Mouse (Mus musculus): ENCODE data around the gene Mical3. TPM values are rescaled to one million over a fixed set of nuclear protein-coding genes. Genes with fewer than 3 reads are reported as not detected.

The Mical3 gene
- 10 to 100 TPM; 65.2 to 82.4 TPM for total RNA-seq (2021)
- long read RNA-seq, experiment 1, full-length matches to known transcripts = 1 of 20 reads
- long read RNA-seq, experiment 1, partial matches to known transcripts = 4 of 20 reads
- long read RNA-seq, experiment 1, other reads (novel, unspliced or antisense) = 15 of 20 reads
- long read RNA-seq, experiment 2, partial matches to known transcripts = 4 of 18 reads
- long read RNA-seq, experiment 2, other reads (novel, unspliced or antisense) = 14 of 18 reads

- DNase-seq = no peak
These were observed at the start of gene Mical3 for GRCm38 (mm10) chr6:121130773-121131172. Gene Mical3 (minus strand): TSS chr6:121130999.

GRCm38 (mm10) chr6:121179846-121180245 lies 49.0 kb upstream of the Mical3 start:
- no peak for DNase-seq

GRCm38 (mm10) chr6:121178700-121179358 lies 48.0 kb upstream of the Mical3 start:
- DNase-seq = no peak

GRCm38 (mm10) chr6:121177118-121177708 lies 46.4 kb upstream of the Mical3 start:
- DNase-seq = no peak

- DNase-seq = no peak
These were observed 45.9 kb upstream of the Mical3 start for GRCm38 (mm10) chr6:121176731-121177098.

- DNase-seq = no peak
These were observed 45.4 kb upstream of the Mical3 start for GRCm38 (mm10) chr6:121176011-121176730.

GRCm38 (mm10) chr6:121174761-121175160 lies 44.0 kb upstream of the Mical3 start:
- no peak for DNase-seq

- no peak for DNase-seq
These were observed 42.7 kb upstream of the Mical3 start for GRCm38 (mm10) chr6:121173471-121173870.

GRCm38 (mm10) chr6:121171102-121171501 lies 40.3 kb upstream of the Mical3 start:
- no peak for DNase-seq

GRCm38 (mm10) chr6:121167381-121167975 lies 36.7 kb upstream of the Mical3 start:
- no peak for DNase-seq

GRCm38 (mm10) chr6:121166098-121166552 lies 35.3 kb upstream of the Mical3 start:
- no peak for DNase-seq

- no peak for DNase-seq
These were observed 31.8 kb upstream of the Mical3 start for GRCm38 (mm10) chr6:121162616-121163015.

- DNase-seq = no peak
These were observed 29.3 kb upstream of the Mical3 start for GRCm38 (mm10) chr6:121160126-121160525.

- no peak for DNase-seq
These were observed 28.8 kb upstream of the Mical3 start for GRCm38 (mm10) chr6:121159616-121160015.

GRCm38 (mm10) chr6:121156030-121156429 lies 25.2 kb upstream of the Mical3 start:
- DNase-seq = peak; percentile 27

GRCm38 (mm10) chr6:121154451-121155300 lies 23.9 kb upstream of the Mical3 start:
- DNase-seq = no peak

GRCm38 (mm10) chr6:121153177-121153576 lies 22.4 kb upstream of the Mical3 start:
- no peak for DNase-seq

GRCm38 (mm10) chr6:121151732-121152131 lies 20.9 kb upstream of the Mical3 start:
- peak; percentile 64 for DNase-seq

GRCm38 (mm10) chr6:121150126-121150525 lies 19.3 kb upstream of the Mical3 start:
- no peak for DNase-seq

GRCm38 (mm10) chr6:121149420-121149819 lies 18.6 kb upstream of the Mical3 start:
- DNase-seq = no peak

GRCm38 (mm10) chr6:121148360-121148759 lies 17.6 kb upstream of the Mical3 start:
- no peak for DNase-seq

All from gastrocnemius, postnatal 10 days (tissue).